Mouse (Mus musculus): ENCODE measurements around the gene Sema7a. TPM values are rescaled to one million over a fixed set of nuclear protein-coding genes. Genes with fewer than 3 reads are reported as not detected.

Sema7a gene
- total RNA-seq, 2 experiments from 2014 or later = 1.1 TPM; not detected in 1

GRCm38 (mm10) chr9:58003272-58003671, 63.4 kb downstream of the Sema7a start:
- no peak for ATAC-seq (replicated peaks; ENCODE audit: low FRiP score, poor library complexity, severe bottlenecking)

GRCm38 (mm10) chr9:58005753-58006461, 66.0 kb downstream of the Sema7a start, which contains the start of gene Cyp11a1:
Gene Cyp11a1 (plus strand): TSS chr9:58006411.
- no peak for ATAC-seq (replicated peaks; ENCODE audit: low FRiP score, poor library complexity, severe bottlenecking)

- ATAC-seq (replicated peaks; ENCODE audit: low FRiP score, poor library complexity, severe bottlenecking) = no peak
Measured at GRCm38 (mm10) chr9:58008336-58009014, 68.6 kb downstream of the Sema7a start.

- ATAC-seq (replicated peaks; ENCODE audit: low FRiP score, poor library complexity, severe bottlenecking) = no peak
Measured at GRCm38 (mm10) chr9:58009015-58009362, 69.1 kb downstream of the Sema7a start.

GRCm38 (mm10) chr9:58009588-58009987, 69.7 kb downstream of the Sema7a start:
- no peak for ATAC-seq (replicated peaks; ENCODE audit: low FRiP score, poor library complexity, severe bottlenecking)

GRCm38 (mm10) chr9:58011027-58011426, 71.1 kb downstream of the Sema7a start:
- no peak for ATAC-seq (replicated peaks; ENCODE audit: low FRiP score, poor library complexity, severe bottlenecking)

- no peak for ATAC-seq (replicated peaks; ENCODE audit: low FRiP score, poor library complexity, severe bottlenecking)
Measured at GRCm38 (mm10) chr9:58011552-58011951, 71.6 kb downstream of the Sema7a start.

Other genes with a start within 250 kb of the Sema7a start
- gene Edc3, start 231.6 kb upstream of the Sema7a start, total RNA-seq (2015; ENCODE audit: low replicate concordance) = 2.9 and 3.3 TPM in 2 replicates
- 1.5 and 6.7 TPM in 2 replicates for gene Edc3, start 231.6 kb upstream of the Sema7a start, total RNA-seq (2017; ENCODE audit: low replicate concordance)
- gene Clk3, start 174.3 kb upstream of the Sema7a start, total RNA-seq (2015; ENCODE audit: low replicate concordance) = 234 and 296 TPM in 2 replicates
- gene Clk3, start 174.3 kb upstream of the Sema7a start, total RNA-seq (2017; ENCODE audit: low replicate concordance) = 403 and 420 TPM in 2 replicates
- gene Arid3b, start 103.3 kb upstream of the Sema7a start, total RNA-seq (2015; ENCODE audit: low replicate concordance) = 1.9 and 4.6 TPM in 2 replicates
- 2.5 TPM in 2 replicates for gene Arid3b, start 103.3 kb upstream of the Sema7a start, total RNA-seq (2017; ENCODE audit: low replicate concordance)
- 57.6 and 61.0 TPM in 2 replicates for gene Ubl7, start 29.1 kb upstream of the Sema7a start, total RNA-seq (2015; ENCODE audit: low replicate concordance)
- gene Ubl7, start 29.1 kb upstream of the Sema7a start, total RNA-seq (2017; ENCODE audit: low replicate concordance) = 37.5 and 42.4 TPM in 2 replicates
- 0.63 and 2.3 TPM in 2 replicates for gene Cyp11a1, start 66.3 kb downstream of the Sema7a start, total RNA-seq (2015; ENCODE audit: low replicate concordance)
- 1.7 and 2.3 TPM in 2 replicates for gene Cyp11a1, start 66.3 kb downstream of the Sema7a start, total RNA-seq (2017; ENCODE audit: low replicate concordance)
- gene Stra6, start 123.7 kb downstream of the Sema7a start, total RNA-seq (2015; ENCODE audit: low replicate concordance) = not detected in 2 replicates
- not detected in 2 replicates for gene Stra6, start 123.7 kb downstream of the Sema7a start, total RNA-seq (2017; ENCODE audit: low replicate concordance)
- gene Ccdc33, start 178.7 kb downstream of the Sema7a start, total RNA-seq (2015; ENCODE audit: low replicate concordance) = not detected in 2 replicates
- gene Ccdc33, start 178.7 kb downstream of the Sema7a start, total RNA-seq (2017; ENCODE audit: low replicate concordance) = not detected in 2 replicates